Mouse (Mus musculus) kidney, embryonic 15.5 days (tissue): Measurements from ENCODE around the gene Slc23a4. TPM values are rescaled to one million over a fixed set of nuclear protein-coding genes. Genes with fewer than 3 reads are reported as not detected.
A peak's percentile ranks its signal among the peaks of the same experiment; 100 is the strongest.

Source experiments
- ATAC-seq: fragments of 200-750 bp; cut with Nextera tagmentation; replicated peaks from 2 replicates; pipeline ENCODE4 v1.8.0; 2017; ENCODE audit warnings: moderate TSS enrichment; ENCODE audit not compliant: low FRiP score
- H3K27ac ChIP-seq: fragments of 300-500 bp; sonication (generic); 2 replicates; pipeline ENCODE4 v1.5.1; 2015; ENCODE audit warnings: mild to moderate bottlenecking, inconsistent platforms
- H3K27me3 ChIP-seq: fragments of 300-500 bp; sonication (generic); 2 replicates; pipeline ENCODE4 v1.6.1; 2015; ENCODE audit warnings: inconsistent platforms
- H3K36me3 ChIP-seq: fragments of 300-500 bp; sonication (generic); 2 replicates; pipeline ENCODE4 v1.6.1; 2015; ENCODE audit warnings: inconsistent platforms
- H3K4me1 ChIP-seq: fragments of 300-500 bp; sonication (generic); 2 replicates; pipeline ENCODE4 v1.6.1; 2015; ENCODE audit warnings: inconsistent platforms
- H3K4me2 ChIP-seq: fragments of 300-500 bp; sonication (generic); 2 replicates; pipeline ENCODE4 v1.6.1; 2015; ENCODE audit warnings: moderate library complexity, mild to moderate bottlenecking, inconsistent platforms
- H3K4me3 ChIP-seq: fragments of 300-500 bp; sonication (generic); replicated peaks from 2 replicates; pipeline ENCODE4 v1.5.1; 2015; ENCODE audit warnings: mild to moderate bottlenecking, inconsistent platforms
- H3K9ac ChIP-seq: fragments of 300-500 bp; sonication (generic); 2 replicates; pipeline ENCODE4 v1.6.1; 2015; ENCODE audit warnings: mild to moderate bottlenecking, inconsistent platforms
- H3K9me3 ChIP-seq: fragments of 300-500 bp; sonication (generic); replicated peaks from 2 replicates; pipeline ENCODE4 v1.6.1; 2016; ENCODE audit warnings: inconsistent platforms
- WGBS: fragments of 180-500 bp; shearing (Covaris S2); methylation state at CpG from one replicate; pipeline ENCODE4 v1.1.7; 2015; ENCODE audit warnings: mixed read lengths; 5-methylcytosine and 5-hydroxymethylcytosine counted together
- polyA plus RNA-seq: library from polyadenylated mRNA; unstranded; fragments of >200 nt; fragmentation: Nextera tagmentation; extraction: Ambion mirVana; gene quantifications from 2 replicates; pipeline ENCODE4 v1.2.1, GENCODE M21; 2015

The Slc23a4 gene
- polyA plus RNA-seq, 1 experiment from 2014 or later: 0.25 TPM

GRCm38 (mm10) chr6:34927594-34927993 is 60.6 kb downstream of the Slc23a4 start:
- Histone ChIP-seq H3K36me3 (no peaks in the 10 kb centered on the region), H3K4me2 (no peak overlapping the region), H3K27me3 (no peaks in the 10 kb centered on the region), H3K9ac (no peak overlapping the region), H3K27ac (no peak overlapping the region), H3K4me1 (no peaks in the 10 kb centered on the region), H3K4me3 (no peak overlapping the region), H3K9me3 (no peaks in the 10 kb centered on the region)
- 91% methylated on average over 8 of the region's 8 CpGs for WGBS
- ATAC-seq: no peak

GRCm38 (mm10) chr6:34927156-34927555 is 61.0 kb downstream of the Slc23a4 start:
- Histone ChIP-seq H3K4me2 (no peak overlapping the region), H3K4me3 (no peak overlapping the region), H3K36me3 (no peaks in the 10 kb centered on the region), H3K9ac (no peak overlapping the region), H3K27me3 (no peaks in the 10 kb centered on the region), H3K9me3 (no peaks in the 10 kb centered on the region), H3K4me1 (no peaks in the 10 kb centered on the region), H3K27ac (no peak overlapping the region)
- ATAC-seq: peak; percentile 75; the same call in 1 of the 2 replicates
- WGBS: 40% methylated on average over 4 of the region's 4 CpGs

GRCm38 (mm10) chr6:34921941-34922340 is 66.3 kb downstream of the Slc23a4 start:
- Histone ChIP-seq H3K36me3 (no peaks in the 10 kb centered on the region), H3K4me2 (no peak overlapping the region), H3K9ac (no peak overlapping the region), H3K4me1 (no peaks in the 10 kb centered on the region), H3K4me3 (no peak overlapping the region), H3K27me3 (no peaks in the 10 kb centered on the region), H3K27ac (no peak overlapping the region), H3K9me3 (no peaks in the 10 kb centered on the region)
- 59% methylated on average over 14 of the region's 14 CpGs for WGBS
- 0 out of 2 replicates have a peak, but pooled peaks have one; percentile 49 for ATAC-seq

- Histone ChIP-seq H3K27me3 (no peaks in the 10 kb centered on the region), H3K4me2 (no peak overlapping the region), H3K4me1 (no peaks in the 10 kb centered on the region), H3K9ac (no peak overlapping the region), H3K9me3 (no peaks in the 10 kb centered on the region), H3K4me3 (no peak overlapping the region), H3K27ac (no peak overlapping the region), H3K36me3 (no peaks in the 10 kb centered on the region)
- WGBS: 94% methylated on average over 12 of the region's 12 CpGs
- ATAC-seq: no peak
These were observed 67.6 kb downstream of the Slc23a4 start for GRCm38 (mm10) chr6:34920631-34921030.

GRCm38 (mm10) chr6:34919956-34920355 is 68.2 kb downstream of the Slc23a4 start, which contains the start of gene Stra8:
Stra8 (plus strand) TSS chr6:34920163.
- no peak within 1 kb of the TSS for H3K9ac ChIP-seq
- H3K36me3 ChIP-seq: no peaks in the 10 kb centered on the region
- no peaks in the 10 kb centered on the region for H3K27me3 ChIP-seq
- 47% methylated on average over 10 of the region's 10 CpGs for WGBS
- no peak within 1 kb of the TSS for H3K4me2 ChIP-seq
- H3K4me1 ChIP-seq: no peaks in the 10 kb centered on the region
- no peak within 1 kb of the TSS for H3K27ac ChIP-seq
- ATAC-seq: no peak
- no peak within 1 kb of the TSS for H3K4me3 ChIP-seq
- H3K9me3 ChIP-seq: no peaks in the 10 kb centered on the region

- ATAC-seq: no peak
- WGBS: 62% methylated on average over 7 of the region's 7 CpGs
- Histone ChIP-seq H3K4me3 (no peak overlapping the region), H3K4me1 (no peaks in the 10 kb centered on the region), H3K4me2 (no peak overlapping the region), H3K36me3 (no peaks in the 10 kb centered on the region), H3K9me3 (no peaks in the 10 kb centered on the region), H3K27me3 (no peaks in the 10 kb centered on the region), H3K27ac (no peak overlapping the region), H3K9ac (no peak overlapping the region)
These were observed 69.1 kb downstream of the Slc23a4 start for GRCm38 (mm10) chr6:34919146-34919545.

- no peak overlapping the region for H3K4me3 ChIP-seq
- H3K36me3 ChIP-seq: no peaks in the 10 kb centered on the region; the same call in 1 of the 2 replicates
- ATAC-seq: no peak
- no peak overlapping the region for H3K27ac ChIP-seq
- H3K27me3 ChIP-seq: no peaks in the 10 kb centered on the region
- no peaks in the 10 kb centered on the region for H3K9me3 ChIP-seq
- H3K4me1 ChIP-seq: peaks cover 8% of the 10 kb centered on the region
- no peak overlapping the region for H3K9ac ChIP-seq
- WGBS: 84% methylated on average over 3 of the region's 3 CpGs
- no peak overlapping the region for H3K4me2 ChIP-seq
These were observed 73.7 kb downstream of the Slc23a4 start for GRCm38 (mm10) chr6:34914462-34914861.

- no peak overlapping the region for H3K4me3 ChIP-seq
- peaks cover 11% of the 10 kb centered on the region for H3K4me1 ChIP-seq
- 77% methylated on average over 13 of the region's 13 CpGs for WGBS
- no peak overlapping the region for H3K9ac ChIP-seq
- H3K27me3 ChIP-seq: no peaks in the 10 kb centered on the region
- no peak for ATAC-seq
- H3K9me3 ChIP-seq: no peaks in the 10 kb centered on the region
- no peaks in the 10 kb centered on the region; the same call in 1 of the 2 replicates for H3K36me3 ChIP-seq
- no peak overlapping the region for H3K27ac ChIP-seq
- H3K4me2 ChIP-seq: no peak overlapping the region
These were observed 74.7 kb downstream of the Slc23a4 start for GRCm38 (mm10) chr6:34913341-34914040.

- Histone ChIP-seq H3K9ac (peak within 1 kb of the TSS; percentile 61), H3K9me3 (no peaks in the 10 kb centered on the region), H3K4me3 (peak within 1 kb of the TSS; percentile 78), H3K36me3 (peaks cover 27% of the 10 kb centered on the region), H3K27ac (peak within 1 kb of the TSS; percentile 88), H3K27me3 (no peaks in the 10 kb centered on the region), H3K4me2 (peak within 1 kb of the TSS; percentile 76), H3K4me1 (peaks cover 20% of the 10 kb centered on the region)
- ATAC-seq: peak; percentile 92
- WGBS: under 1% methylated on average over 64 of the region's 64 CpGs
These were observed 77.6 kb downstream of the Slc23a4 start, which contains the start of gene Wdr91 for GRCm38 (mm10) chr6:34910371-34911219. Wdr91 (minus strand) TSS chr6:34910876.

GRCm38 (mm10) chr6:34909631-34910345 is 78.4 kb downstream of the Slc23a4 start:
- H3K9me3 ChIP-seq: no peaks in the 10 kb centered on the region
- H3K27me3 ChIP-seq: no peaks in the 10 kb centered on the region
- peak overlapping the region; percentile 88; the same call in 1 of the 2 replicates for H3K27ac ChIP-seq
- H3K36me3 ChIP-seq: peaks cover 35% of the 10 kb centered on the region
- peak overlapping the region; percentile 78 for H3K4me3 ChIP-seq
- peaks cover 20% of the 10 kb centered on the region for H3K4me1 ChIP-seq
- no peak for ATAC-seq
- H3K4me2 ChIP-seq: peak overlapping the region; percentile 76
- 40% methylated on average over 8 of the region's 8 CpGs for WGBS
- peak overlapping the region; percentile 61 for H3K9ac ChIP-seq

GRCm38 (mm10) chr6:34907696-34908260 is 80.4 kb downstream of the Slc23a4 start:
- ATAC-seq: no peak
- no peak overlapping the region for H3K4me3 ChIP-seq
- no peak overlapping the region for H3K27ac ChIP-seq
- H3K27me3 ChIP-seq: no peaks in the 10 kb centered on the region
- 82% methylated on average over 18 of the region's 18 CpGs for WGBS
- no peaks in the 10 kb centered on the region for H3K9me3 ChIP-seq
- peaks cover 34% of the 10 kb centered on the region for H3K4me1 ChIP-seq
- H3K4me2 ChIP-seq: no peak overlapping the region
- H3K36me3 ChIP-seq: peaks cover 49% of the 10 kb centered on the region
- H3K9ac ChIP-seq: no peak overlapping the region
